Mouse (Mus musculus) liver, embryonic 14.5 days (tissue): ENCODE data around the gene Erh.

ENCODE experiments used
- CTCF ChIP-seq: IDR thresholded peaks from 2 replicates; pipeline ENCODE4 v1.5.1; 2016; ENCODE audit warnings: antibody characterized with exemption, low read depth, control low read depth
- EP300 ChIP-seq: IDR thresholded peaks from 2 replicates; pipeline ENCODE4 v1.6.1; 2016; ENCODE audit warnings: antibody characterized with exemption, low read depth

DNA sequence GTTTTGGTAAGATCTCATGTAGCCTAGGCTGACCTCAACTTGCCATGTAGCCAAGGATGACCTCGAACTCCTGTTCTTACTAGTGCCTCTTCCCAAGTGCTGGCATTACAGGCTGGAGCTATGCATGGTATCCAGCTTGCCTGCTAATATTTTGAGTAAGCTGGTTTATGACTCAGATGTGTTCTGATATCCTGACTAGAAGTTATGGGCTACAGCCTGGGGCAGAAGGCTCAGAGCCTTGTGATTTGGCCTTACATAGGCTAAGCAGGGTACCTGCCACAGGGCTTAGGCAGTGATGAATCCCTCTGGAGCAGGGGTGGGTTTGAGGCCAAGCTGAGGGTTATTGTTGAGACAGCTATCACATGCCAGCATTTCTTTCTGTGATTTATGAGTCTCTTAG is 35.6 kb downstream of the Erh start:
- TF ChIP-seq CTCF = no peak
- TF ChIP-seq EP300 = no peak
